Mouse (Mus musculus) liver, adult 2 months (tissue): ENCODE measurements around the gene Sarm1.

ENCODE experiments used
- CTCF ChIP-seq: fragments of 200-500 bp; IDR thresholded peaks from 2 replicates; pipeline ENCODE4 v1.5.1; 2011; ENCODE audit warnings: low read depth, low read length, control low read depth
- POLR2A ChIP-seq: fragments of 200-500 bp; IDR thresholded peaks from 2 replicates; pipeline ENCODE4 v1.6.1; 2011; ENCODE audit warnings: low read length, control low read depth; ENCODE audit not compliant: insufficient read depth; ENCODE audit errors: extremely low read depth

- TF ChIP-seq CTCF = no peak
- TF ChIP-seq POLR2A = no peak
Observed at GRCm38 (mm10) chr11:78501529-78501928, 4.0 kb upstream of the Sarm1 start.
